Mouse (Mus musculus): ENCODE measurements around the gene 2310011J03Rik. TPM values are rescaled to one million over a fixed set of nuclear protein-coding genes. Genes with fewer than 3 reads are reported as not detected.
"Not testable (repeated sequence)": the region's sequence is repeated elsewhere in the genome, so short reads cannot be mapped to it uniquely, and the experiment has no call there.

Gene 2310011J03Rik
- polyA plus RNA-seq, 1 experiment = 44.0 TPM

GRCm38 (mm10) chr10:80347514-80347967 lies 27.2 kb upstream of the 2310011J03Rik start:
- H3K79me2 ChIP-seq (ENCODE audit: control insufficient read depth, insufficient read depth) = no peaks in the 10 kb centered on the region
- no peaks in the 10 kb centered on the region for H3K36me3 ChIP-seq (ENCODE audit: control insufficient read depth, insufficient read depth)
- H3K4me3 ChIP-seq = peak overlapping the region; percentile 95
- H3K27me3 ChIP-seq (ENCODE audit: control insufficient read depth, insufficient read depth, insufficient read length) = peaks cover 4% of the 10 kb centered on the region
- peak overlapping the region; percentile 6 for H3ac ChIP-seq (ENCODE audit: control insufficient read depth, insufficient read length)
- TF ChIP-seq TCF3 (IDR thresholded peaks at IDR 0.05; ENCODE audit: insufficient read length, low read depth) (no peak), SRF (IDR thresholded peaks at IDR 0.05; ENCODE audit: control insufficient read depth, insufficient read length, low read depth) (no peak), MYOD1 (IDR thresholded peaks at IDR 0.05; ENCODE audit: control insufficient read depth in 1 of 3, insufficient read length in 2 of 3, low read depth in 2 of 3) (peak in 1 of 3 experiments; percentile 36), MYOG (IDR thresholded peaks at IDR 0.05; ENCODE audit: control insufficient read depth in 1 of 3, insufficient read depth in 1 of 3, insufficient read length in 2 of 3, low read depth in 2 of 3) (peak in 1 of 3 experiments; percentile 28), POLR2A (IDR thresholded peaks at IDR 0.05; ENCODE audit: insufficient read length, low read depth) (peak; percentile 29), REST (IDR thresholded peaks at IDR 0.05; ENCODE audit: insufficient read depth, insufficient read length) (no peak)
- peak overlapping the region; percentile 97 for H3K4me2 ChIP-seq (ENCODE audit: low read depth)

- H3K27me3 ChIP-seq (ENCODE audit: control insufficient read depth, insufficient read depth, insufficient read length); H3ac ChIP-seq (ENCODE audit: control insufficient read depth, insufficient read length); H3K36me3 ChIP-seq (ENCODE audit: control insufficient read depth, insufficient read depth); H3K79me2 ChIP-seq (ENCODE audit: control insufficient read depth, insufficient read depth); H3K4me3 ChIP-seq: not testable (repeated sequence)
- H3K4me2 ChIP-seq (ENCODE audit: low read depth) = peak overlapping the region; percentile 59
Measured at GRCm38 (mm10) chr10:80345929-80346328, 25.6 kb upstream of the 2310011J03Rik start.

- Histone ChIP-seq H3ac (ENCODE audit: control insufficient read depth, insufficient read length) (no peak overlapping the region), H3K36me3 (ENCODE audit: control insufficient read depth, insufficient read depth) (no peaks in the 10 kb centered on the region), H3K4me2 (ENCODE audit: low read depth) (peak overlapping the region; percentile 59), H3K27me3 (ENCODE audit: control insufficient read depth, insufficient read depth, insufficient read length) (no peaks in the 10 kb centered on the region), H3K4me3 (peak overlapping the region; percentile 20), H3K79me2 (ENCODE audit: control insufficient read depth, insufficient read depth) (no peaks in the 10 kb centered on the region)
- TF ChIP-seq MYOG (IDR thresholded peaks at IDR 0.05; ENCODE audit: control insufficient read depth in 1 of 3, insufficient read depth in 1 of 3, insufficient read length in 2 of 3, low read depth in 2 of 3) (peak in 1 of 3 experiments; percentile 82), MAX (IDR thresholded peaks at IDR 0.05; ENCODE audit: low read depth) (no peak), SRF (IDR thresholded peaks at IDR 0.05; ENCODE audit: control insufficient read depth, insufficient read length, low read depth) (no peak), TCF12 (IDR thresholded peaks at IDR 0.05; ENCODE audit: insufficient read depth, poor library complexity, severe bottlenecking) (no peak), POLR2AphosphoS2 (IDR thresholded peaks at IDR 0.05; ENCODE audit: insufficient read length, low read depth) (no peak), CEBPB (IDR thresholded peaks at IDR 0.05; ENCODE audit: insufficient read depth, poor library complexity, severe bottlenecking) (no peak), MYOD1 (IDR thresholded peaks at IDR 0.05; ENCODE audit: control insufficient read depth in 1 of 3, insufficient read length in 2 of 3, low read depth in 2 of 3) (peak in 2 of 3 experiments; percentile 18 to 76), USF1 (IDR thresholded peaks at IDR 0.05; ENCODE audit: low read depth) (no peak), E2F4 (IDR thresholded peaks at IDR 0.05; ENCODE audit: insufficient read depth) (no peak), REST (IDR thresholded peaks at IDR 0.05; ENCODE audit: insufficient read depth, insufficient read length) (no peak), POLR2A (IDR thresholded peaks at IDR 0.05; ENCODE audit: insufficient read length, low read depth) (peak; percentile 0), TCF3 (IDR thresholded peaks at IDR 0.05; ENCODE audit: insufficient read length, low read depth) (no peak)
Measured at GRCm38 (mm10) chr10:80345122-80345521, 24.8 kb upstream of the 2310011J03Rik start.

- TF ChIP-seq MYOD1 (IDR thresholded peaks at IDR 0.05; ENCODE audit: control insufficient read depth in 1 of 3, insufficient read length in 2 of 3, low read depth in 2 of 3) (peak in 1 of 3 experiments; percentile 9), MYOG (IDR thresholded peaks at IDR 0.05; ENCODE audit: control insufficient read depth in 1 of 3, insufficient read depth in 1 of 3, insufficient read length in 2 of 3, low read depth in 2 of 3) (peak in 1 of 3 experiments; percentile 44), POLR2AphosphoS2 (IDR thresholded peaks at IDR 0.05; ENCODE audit: insufficient read length, low read depth) (peak; percentile 40), SRF (IDR thresholded peaks at IDR 0.05; ENCODE audit: control insufficient read depth, insufficient read length, low read depth) (no peak)
- no peaks in the 10 kb centered on the region for H3K27me3 ChIP-seq (ENCODE audit: control insufficient read depth, insufficient read depth, insufficient read length)
- H3K4me2 ChIP-seq (ENCODE audit: low read depth) = peak overlapping the region; percentile 59
- H3K36me3 ChIP-seq (ENCODE audit: control insufficient read depth, insufficient read depth) = no peaks in the 10 kb centered on the region
- no peaks in the 10 kb centered on the region for H3K79me2 ChIP-seq (ENCODE audit: control insufficient read depth, insufficient read depth)
- no peak overlapping the region for H3ac ChIP-seq (ENCODE audit: control insufficient read depth, insufficient read length)
- peak overlapping the region; percentile 20 for H3K4me3 ChIP-seq
Measured at GRCm38 (mm10) chr10:80344131-80344661, 23.9 kb upstream of the 2310011J03Rik start.

- H3K27me3 ChIP-seq (ENCODE audit: control insufficient read depth, insufficient read depth, insufficient read length) = no peaks in the 10 kb centered on the region
Measured at GRCm38 (mm10) chr10:80343425-80343895, 23.1 kb upstream of the 2310011J03Rik start.

More at GRCm38 (mm10) chr10:80343425-80343895, 23.1 kb upstream of the 2310011J03Rik start:
- Histone ChIP-seq H3K4me2 (ENCODE audit: low read depth) (peak overlapping the region; percentile 59), H3K4me3 (peak overlapping the region; percentile 20), H3K79me2 (ENCODE audit: control insufficient read depth, insufficient read depth) (no peaks in the 10 kb centered on the region), H3ac (ENCODE audit: control insufficient read depth, insufficient read length) (no peak overlapping the region), H3K36me3 (ENCODE audit: control insufficient read depth, insufficient read depth) (no peaks in the 10 kb centered on the region)
- TF ChIP-seq SRF (IDR thresholded peaks at IDR 0.05; ENCODE audit: control insufficient read depth, insufficient read length, low read depth) (no peak), TCF12 (IDR thresholded peaks at IDR 0.05; ENCODE audit: insufficient read depth, poor library complexity, severe bottlenecking) (no peak), CEBPB (IDR thresholded peaks at IDR 0.05; ENCODE audit: insufficient read depth, poor library complexity, severe bottlenecking) (no peak), POLR2AphosphoS2 (IDR thresholded peaks at IDR 0.05; ENCODE audit: insufficient read length, low read depth) (peak; percentile 15)
